Mouse (Mus musculus) bone marrow macrophage, adult 2 months (primary cell): Measurements from ENCODE around the gene Chchd4. TPM values are rescaled to one million over a fixed set of nuclear protein-coding genes. Genes with fewer than 3 reads are reported as not detected.

Experiments
- H3K27ac ChIP-seq: 2 replicates; pipeline ENCODE4 v1.5.1; 2012; ENCODE audit warnings: low read depth, low read length; ENCODE audit not compliant: insufficient read depth
- H3K4me1 ChIP-seq: 2 replicates; pipeline ENCODE4 v1.6.1; 2012; ENCODE audit warnings: low read length; ENCODE audit not compliant: control insufficient read depth, insufficient read depth
- H3K4me3 ChIP-seq: 2 replicates; pipeline ENCODE4 v1.5.1; 2012; ENCODE audit warnings: mild to moderate bottlenecking, low read length, moderate library complexity; ENCODE audit not compliant: insufficient read depth
- CTCF ChIP-seq: IDR thresholded peaks from 2 replicates; pipeline ENCODE4 v1.5.1; 2012; ENCODE audit warnings: low read depth, mild to moderate bottlenecking, low read length, moderate library complexity
- POLR2A ChIP-seq: IDR thresholded peaks from 2 replicates; pipeline ENCODE4 v1.6.1; 2012; ENCODE audit warnings: mild to moderate bottlenecking, low read depth, low read length, borderline replicate concordance
- polyA plus RNA-seq: library from polyadenylated mRNA; stranded (reverse); fragments of >200 nt; gene quantifications from 2 replicates; pipeline ENCODE4 v1.2.4, GENCODE M21; 2012; ENCODE audit not compliant: missing spikeins, insufficient read depth, insufficient read length

Gene Chchd4
- polyA plus RNA-seq, 1 experiment: 5.5 TPM

DNA sequence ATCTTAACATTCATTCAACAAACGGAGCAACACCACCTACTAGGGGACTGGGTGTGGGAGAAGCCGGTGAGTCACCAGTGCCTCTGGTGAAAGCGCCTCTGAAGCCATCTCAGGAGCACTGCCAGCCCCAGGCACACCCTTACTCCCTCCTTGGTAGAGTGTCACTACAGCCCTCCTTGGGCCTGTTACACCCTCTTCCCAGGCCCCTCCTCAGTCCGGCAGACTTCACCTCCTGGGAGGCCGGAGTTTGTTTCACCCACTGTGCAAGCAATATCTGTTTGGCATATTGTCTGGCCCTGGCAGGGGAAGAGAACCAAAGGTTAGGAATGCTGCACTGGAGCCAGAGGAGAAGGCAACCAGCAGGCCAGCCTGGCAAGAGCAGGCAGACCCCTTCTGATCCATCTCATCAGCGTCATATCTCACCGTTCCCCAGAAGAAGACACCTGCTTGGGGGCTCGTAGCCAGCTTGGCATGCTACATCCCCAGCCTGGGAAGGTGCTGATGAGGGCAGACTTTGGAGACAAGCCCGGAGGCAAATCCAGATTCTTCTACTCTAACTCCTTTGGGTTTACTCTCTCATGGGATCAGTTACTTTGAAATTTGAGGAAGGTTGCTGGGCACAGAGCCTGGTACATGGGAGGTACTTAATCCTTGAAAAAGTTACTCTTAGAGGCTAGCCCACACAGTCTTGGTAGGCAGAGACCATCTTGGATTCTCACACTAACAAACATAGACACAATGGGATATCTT is 1.3 kb upstream of the Chchd4 start:
- Histone ChIP-seq H3K4me3 (peak overlapping the region; percentile 75), H3K4me1 (peaks cover 29% of the 10 kb centered on the region), H3K27ac (peak overlapping the region; percentile 30; the same call in 1 of the 2 replicates)
- TF ChIP-seq CTCF (no peak), POLR2A (no peak)

DNA sequence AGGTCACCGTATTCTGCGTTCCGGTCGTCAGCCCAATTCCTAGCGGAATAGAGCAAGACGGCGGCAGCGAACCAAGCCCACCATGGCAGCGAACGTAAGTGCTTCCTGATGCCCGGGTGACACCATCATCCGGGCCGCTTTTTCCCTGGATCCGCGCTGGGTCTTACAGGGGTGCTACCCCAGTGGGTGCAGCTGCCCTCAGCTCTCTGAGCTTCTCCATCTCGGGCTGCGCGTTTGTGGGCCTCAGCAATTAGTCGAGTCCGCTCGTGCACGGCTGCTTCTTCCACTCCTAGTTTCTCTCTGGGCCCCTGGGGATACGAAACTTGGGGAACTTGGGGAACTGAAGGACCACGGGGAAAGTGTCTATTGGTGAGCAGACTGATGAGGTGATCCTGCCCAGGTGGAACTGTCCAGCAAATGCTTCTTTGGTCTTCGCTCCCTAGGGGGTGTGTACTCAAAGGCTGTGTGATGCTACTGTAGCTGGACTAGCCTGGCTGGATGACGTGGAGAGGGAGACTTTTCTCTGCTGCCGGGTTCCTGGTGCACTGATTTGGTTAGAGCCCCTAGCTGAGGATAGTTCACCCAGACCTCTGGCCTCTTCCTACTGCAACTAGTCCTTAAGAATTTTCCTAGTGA is 577 bp upstream of the Chchd4 start:
- peaks cover 29% of the 10 kb centered on the region for H3K4me1 ChIP-seq
- TF ChIP-seq CTCF: no peak
- TF ChIP-seq POLR2A: no peak
- peak overlapping the region; percentile 30 for H3K27ac ChIP-seq
- peak overlapping the region; percentile 75 for H3K4me3 ChIP-seq

DNA sequence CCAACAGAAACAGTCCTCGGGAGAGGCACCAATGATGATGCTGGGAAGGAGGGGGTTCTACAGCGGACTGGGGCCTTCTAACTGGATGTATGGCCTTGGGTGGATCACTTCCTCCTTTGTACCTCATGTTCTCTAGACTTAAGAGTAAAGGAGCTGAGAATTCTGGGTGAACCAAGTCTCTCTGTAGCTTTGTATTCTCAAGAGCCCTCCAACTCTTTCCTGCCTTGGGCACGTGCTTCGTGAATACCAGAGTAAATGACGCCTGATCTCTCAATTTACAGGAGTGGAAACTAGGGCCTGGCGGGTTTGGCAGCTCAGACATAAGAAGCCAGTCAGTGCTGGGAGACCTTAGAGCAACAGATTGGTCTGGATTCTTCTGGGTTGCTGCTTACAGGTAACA is 1.0 kb downstream of the Chchd4 start:
- peak overlapping the region; percentile 80 for H3K27ac ChIP-seq
- TF ChIP-seq CTCF: no peak
- H3K4me1 ChIP-seq: peaks cover 29% of the 10 kb centered on the region

GRCm38 (mm10) chr6:91471427-91471826 is 1.9 kb downstream of the Chchd4 start:
- H3K4me3 ChIP-seq: peak overlapping the region; percentile 73
- peaks cover 24% of the 10 kb centered on the region for H3K4me1 ChIP-seq

More for the DNA sequence above, 1.0 kb downstream of the Chchd4 start:
- H3K4me3 ChIP-seq: peak overlapping the region; percentile 73

DNA sequence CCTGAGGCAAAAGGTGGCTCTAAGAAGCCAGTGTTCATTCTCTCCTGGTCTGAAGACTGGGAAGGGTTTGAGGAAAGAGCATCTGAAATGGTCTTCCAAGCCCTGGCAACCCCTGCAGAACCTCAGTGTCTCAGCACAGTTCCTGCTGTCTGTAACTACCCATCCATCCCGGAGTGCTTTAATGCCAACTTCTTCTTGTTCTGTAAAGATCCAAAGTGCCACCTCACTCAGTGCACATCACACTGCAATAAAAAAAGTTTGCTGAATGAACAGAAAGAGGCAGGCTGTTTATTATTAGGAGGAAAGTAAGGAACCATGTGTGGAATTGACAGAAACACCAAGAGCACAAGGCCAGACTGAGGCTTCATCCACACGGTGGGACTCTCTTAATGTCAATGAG is 2.6 kb downstream of the Chchd4 start:
- H3K4me3 ChIP-seq: no peak overlapping the region
- peaks cover 18% of the 10 kb centered on the region for H3K4me1 ChIP-seq
- H3K27ac ChIP-seq: no peak overlapping the region
- TF ChIP-seq POLR2A: no peak
- TF ChIP-seq CTCF: no peak

More at GRCm38 (mm10) chr6:91471427-91471826, 1.9 kb downstream of the Chchd4 start:
- 0 out of 2 replicates have a peak overlapping the region, but pooled peaks have one; percentile 80 for H3K27ac ChIP-seq

DNA sequence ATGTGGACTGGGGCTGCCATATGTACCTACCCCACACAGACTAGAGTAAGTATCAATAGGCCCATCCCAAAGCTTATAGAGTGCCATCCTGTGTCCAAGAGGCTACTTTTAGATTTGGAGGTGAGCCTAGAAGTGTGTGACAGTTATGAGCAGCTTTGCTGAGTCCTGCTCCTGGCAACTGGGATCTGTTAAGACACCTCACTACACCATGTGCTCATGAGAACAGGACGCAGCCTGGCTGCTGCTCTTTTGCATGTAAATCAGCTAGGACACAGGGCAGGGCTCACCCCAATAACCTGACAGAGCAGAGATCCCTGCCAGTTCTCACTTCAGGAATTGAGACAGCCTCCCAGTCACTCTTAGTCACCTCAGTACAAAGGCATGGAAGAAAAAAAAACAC is 6.2 kb downstream of the Chchd4 start:
- no peak overlapping the region for H3K4me3 ChIP-seq
- 0 out of 2 replicates have a peak, but pooled peaks cover 8% of the 10 kb centered on the region for H3K4me1 ChIP-seq
- H3K27ac ChIP-seq: no peak overlapping the region
- TF ChIP-seq CTCF (no peak), POLR2A (no peak)

GRCm38 (mm10) chr6:91465756-91466155 is 7.6 kb downstream of the Chchd4 start:
- TF ChIP-seq CTCF (no peak), POLR2A (no peak)
- H3K27ac ChIP-seq: no peak overlapping the region
- H3K4me3 ChIP-seq: no peak overlapping the region
- 0 out of 2 replicates have a peak, but pooled peaks cover 3% of the 10 kb centered on the region for H3K4me1 ChIP-seq

- H3K27ac ChIP-seq: no peak overlapping the region
- no peak overlapping the region for H3K4me3 ChIP-seq
- H3K4me1 ChIP-seq: no peaks in the 10 kb centered on the region
- TF ChIP-seq CTCF: no peak
These were observed 13.9 kb downstream of the Chchd4 start for GRCm38 (mm10) chr6:91459471-91459870.

DNA sequence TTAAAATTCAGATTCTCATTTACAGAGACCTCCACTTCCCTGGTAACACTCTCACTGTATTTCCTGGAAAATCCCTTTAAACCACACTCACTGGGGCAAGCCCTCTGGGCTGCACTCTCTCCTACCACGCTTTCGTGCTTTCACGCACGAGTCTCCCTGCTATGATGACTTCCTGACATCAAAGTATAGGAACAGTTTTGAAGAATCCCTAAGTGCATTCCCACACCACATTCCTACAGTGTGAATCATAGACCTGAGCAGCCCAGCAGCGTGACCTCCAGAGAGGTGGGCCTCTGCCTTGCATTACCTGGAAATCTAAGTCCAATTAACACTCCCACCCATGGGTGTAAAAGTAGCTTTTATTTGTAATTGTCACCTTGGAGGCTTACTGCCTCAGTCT is 18.8 kb downstream of the Chchd4 start:
- Histone ChIP-seq H3K4me3 (no peak overlapping the region), H3K4me1 (no peaks in the 10 kb centered on the region), H3K27ac (no peak overlapping the region)
- TF ChIP-seq POLR2A (no peak), CTCF (no peak)

DNA sequence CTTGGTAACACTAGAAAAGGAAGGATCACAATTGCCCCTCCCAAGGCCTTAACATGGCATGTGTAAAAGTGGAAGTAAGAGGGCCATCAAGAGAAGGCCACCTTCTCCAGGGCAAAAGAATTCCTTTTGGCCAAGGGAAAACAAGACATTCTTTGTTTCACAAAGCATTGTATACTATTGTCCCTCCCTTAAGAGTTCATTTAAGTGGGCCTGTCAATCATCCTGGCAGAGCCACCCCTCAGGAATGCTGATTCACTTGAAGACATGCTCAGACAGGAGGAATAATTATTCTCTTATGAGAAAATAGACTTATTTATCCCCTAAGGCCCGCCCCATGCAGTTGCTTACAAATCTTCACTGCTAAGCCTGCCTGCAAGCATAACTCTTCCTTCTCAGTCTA is 21.3 kb downstream of the Chchd4 start:
- TF ChIP-seq POLR2A (no peak), CTCF (no peak)
- Histone ChIP-seq H3K4me1 (no peaks in the 10 kb centered on the region), H3K4me3 (no peak overlapping the region), H3K27ac (no peak overlapping the region)
